Mouse (Mus musculus): ENCODE results near the gene Olfr853.

Gene Olfr853

GRCm38 (mm10) chr9:19540976-19541375 lies at the start of gene Olfr853:
TSS of gene Olfr853 (minus strand) at chr9:19541076.
- DNase-seq (ENCODE audit: low read depth, low spot score) = no peak

GRCm38 (mm10) chr9:19582317-19582716 lies 41.4 kb upstream of the Olfr853 start, which contains the start of gene Olfr855:
TSS of gene Olfr855 (plus strand) at chr9:19582617.
- DNase-seq (ENCODE audit: low read depth, low spot score) = no peak

DNA sequence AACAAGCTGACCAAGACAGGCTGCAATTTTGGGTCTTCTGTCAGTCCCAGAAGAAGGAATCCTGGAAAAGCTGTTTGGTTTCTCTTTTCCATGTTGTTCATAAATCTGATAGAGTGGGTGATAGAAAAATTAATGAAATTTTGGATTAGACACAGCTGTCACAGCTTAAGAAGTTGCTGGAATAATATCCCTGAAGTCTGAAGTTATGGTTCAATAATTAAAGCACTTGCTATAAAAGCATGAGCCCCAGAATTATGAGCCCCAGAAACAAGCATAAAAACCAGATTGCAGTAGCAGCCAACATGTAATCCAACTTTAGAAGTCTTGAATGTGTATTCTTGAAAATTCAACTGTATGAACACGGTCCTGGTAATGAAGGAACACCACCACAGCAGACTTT lies 26.4 kb upstream of the Olfr853 start, which contains the start of gene Olfr854:
TSS of gene Olfr854 (minus strand) at position 101 of the 400 bp plus-strand sequence.
- no peak for DNase-seq (ENCODE audit: low read depth, low spot score)

DNA sequence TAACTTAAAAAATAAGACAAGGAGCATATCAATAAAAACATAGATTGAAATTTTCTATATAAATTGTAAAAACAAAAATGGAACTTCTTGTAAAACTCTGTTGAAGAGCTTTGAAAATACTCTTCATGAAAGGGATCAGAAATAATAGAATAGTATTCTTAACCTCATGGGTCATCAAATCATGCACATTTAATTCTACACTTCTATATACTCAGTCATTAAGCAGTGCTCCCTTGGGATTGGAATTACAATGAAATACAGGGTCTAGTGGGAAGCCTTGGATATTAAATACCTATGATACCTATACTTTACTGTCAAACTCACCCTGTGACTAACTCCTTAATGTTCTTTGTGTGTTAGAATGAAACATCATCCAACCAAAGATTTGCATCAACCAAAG lies 47.9 kb downstream of the Olfr853 start, which contains the start of gene Olfr851:
TSS of gene Olfr851 (plus strand) at position 301 of the 400 bp plus-strand sequence.
- no peak for DNase-seq (ENCODE audit: low read depth, low spot score)
